Mouse (Mus musculus) hindbrain, embryonic 14.5 days (tissue): ENCODE data around the gene Vwce. TPM values are rescaled to one million over a fixed set of nuclear protein-coding genes. Genes with fewer than 3 reads are reported as not detected.

ENCODE experiments used
- polyA plus RNA-seq: library from polyadenylated mRNA; unstranded; fragments of >200 nt; fragmentation: Nextera tagmentation; extraction: Ambion mirVana; gene quantifications from 2 replicates; pipeline ENCODE4 v1.2.1, GENCODE M21; 2014

Gene Vwce
- polyA plus RNA-seq, 1 experiment from 2014 or later, result 1.1 TPM

Other genes with a start within 250 kb of the Vwce start
- 12.0 and 14.0 TPM in 2 replicates for gene Syt7, start 245.1 kb upstream of the Vwce start, polyA plus RNA-seq
- 1.5 and 1.6 TPM in 2 replicates for gene Lrrc10b, start 176.7 kb upstream of the Vwce start, polyA plus RNA-seq
- gene Ppp1r32, start 151.3 kb upstream of the Vwce start, polyA plus RNA-seq, result 1.9 and 2.8 TPM in 2 replicates
- gene Cpsf7, start 108.9 kb upstream of the Vwce start, polyA plus RNA-seq, result 57.5 and 63.4 TPM in 2 replicates
- 67.6 and 68.4 TPM in 2 replicates for gene Sdhaf2, start 108.1 kb upstream of the Vwce start, polyA plus RNA-seq
- gene Tmem216, start 78.0 kb upstream of the Vwce start, polyA plus RNA-seq, result 53.3 and 59.6 TPM in 2 replicates
- 21.8 and 23.8 TPM in 2 replicates for gene Cyb561a3, start 57.0 kb upstream of the Vwce start, polyA plus RNA-seq
- 38.1 and 40.3 TPM in 2 replicates for gene Tmem138, start 56.9 kb upstream of the Vwce start, polyA plus RNA-seq
- gene Ddb1, start 28.9 kb upstream of the Vwce start, polyA plus RNA-seq, result 219 and 240 TPM in 2 replicates
- 25.4 and 26.8 TPM in 2 replicates for gene Tkfc, start 28.6 kb upstream of the Vwce start, polyA plus RNA-seq
- not detected in 2 replicates for gene Pga5, start 43.9 kb downstream of the Vwce start, polyA plus RNA-seq
- 28.7 and 31.3 TPM in 2 replicates for gene Vps37c, start 54.5 kb downstream of the Vwce start, polyA plus RNA-seq
- 0.31 TPM in 2 replicates for gene Cd5, start 104.8 kb downstream of the Vwce start, polyA plus RNA-seq
- gene Cd6, start 195.8 kb downstream of the Vwce start, polyA plus RNA-seq, result 0.09 TPM in 1 of 2 replicates, not detected in the other
- gene Slc15a3, start 205.5 kb downstream of the Vwce start, polyA plus RNA-seq, result 0.22 and 0.29 TPM in 2 replicates
- gene Tmem132a, start 235.7 kb downstream of the Vwce start, polyA plus RNA-seq, result 154 and 160 TPM in 2 replicates
- 37.0 and 44.8 TPM in 2 replicates for gene Tmem109, start 247.8 kb downstream of the Vwce start, polyA plus RNA-seq